Mouse (Mus musculus) adrenal gland, adult 10 weeks (tissue): ENCODE data around the gene Olfr347. TPM values are rescaled to one million over a fixed set of nuclear protein-coding genes. Genes with fewer than 3 reads are reported as not detected.

Experiments
- polyA plus RNA-seq: library from polyadenylated mRNA; stranded (reverse); fragments of 350-450 nt; fragmentation: Illumina TruSeq; extraction: RNeasy Lipid Tissue Mini Kit (QIAGEN cat#74804); gene quantifications from one replicate; pipeline ENCODE4 v1.2.3, GENCODE M21; 2014; ENCODE audit warnings: low read depth, low replicate concordance

Olfr347 gene
- polyA plus RNA-seq = not detected

GRCm38 (mm10) chr2:36731602-36732001, at the start of gene Olfr347:
Olfr347 (plus strand) TSS chr2:36731902.

GRCm38 (mm10) chr2:36685488-36685887, 46.2 kb upstream of the Olfr347 start, which contains the start of gene Olfr346:
Olfr346 (plus strand) TSS chr2:36685788.

GRCm38 (mm10) chr2:36783976-36784375, 52.3 kb downstream of the Olfr347 start, which contains the start of gene Olfr348:
Olfr348 (plus strand) TSS chr2:36784276.

Other genes starting within 250 kb of the Olfr347 start
- not detected for gene Olfr341, start 249.4 kb upstream of the Olfr347 start, polyA plus RNA-seq
- gene Olfr342, start 206.9 kb upstream of the Olfr347 start, polyA plus RNA-seq = not detected
- not detected for gene Olfr344, start 165.2 kb upstream of the Olfr347 start, polyA plus RNA-seq
- gene Olfr345, start 91.9 kb upstream of the Olfr347 start, polyA plus RNA-seq = not detected
- gene Olfr346, start 46.1 kb upstream of the Olfr347 start, polyA plus RNA-seq = not detected
- gene Olfr348, start 52.4 kb downstream of the Olfr347 start, polyA plus RNA-seq = not detected
- gene Olfr50, start 58.6 kb downstream of the Olfr347 start, polyA plus RNA-seq = not detected
- not detected for gene Olfr3, start 85.1 kb downstream of the Olfr347 start, polyA plus RNA-seq
- gene Olfr350, start 114.4 kb downstream of the Olfr347 start, polyA plus RNA-seq = not detected
- not detected for gene Olfr351, start 130.8 kb downstream of the Olfr347 start, polyA plus RNA-seq
- gene Olfr352, start 136.6 kb downstream of the Olfr347 start, polyA plus RNA-seq = not detected
- gene Olfr353, start 161.0 kb downstream of the Olfr347 start, polyA plus RNA-seq = not detected
- not detected for gene Olfr354, start 173.8 kb downstream of the Olfr347 start, polyA plus RNA-seq
- not detected for gene Olfr355, start 197.0 kb downstream of the Olfr347 start, polyA plus RNA-seq
- not detected for gene Olfr356, start 205.2 kb downstream of the Olfr347 start, polyA plus RNA-seq